Mouse (Mus musculus) bone marrow macrophage, adult 2 months (primary cell): Measurements from ENCODE around the gene Wipf2.

ENCODE experiments used
- CTCF ChIP-seq: IDR thresholded peaks from 2 replicates; pipeline ENCODE4 v1.5.1; 2012; ENCODE audit warnings: low read depth, mild to moderate bottlenecking, low read length, moderate library complexity
- POLR2A ChIP-seq: IDR thresholded peaks from 2 replicates; pipeline ENCODE4 v1.6.1; 2012; ENCODE audit warnings: mild to moderate bottlenecking, low read depth, low read length, borderline replicate concordance

GRCm38 (mm10) chr11:98917428-98918005 is 54.1 kb downstream of the Wipf2 start:
- TF ChIP-seq CTCF (no peak), POLR2A (no peak)
